Mouse (Mus musculus) liver, embryonic 15.5 days (tissue): ENCODE data around the gene Arntl2. TPM values are rescaled to one million over a fixed set of nuclear protein-coding genes. Genes with fewer than 3 reads are reported as not detected.
"Not testable (repeated sequence)": the region's sequence is repeated elsewhere in the genome, so short reads cannot be mapped to it uniquely, and the experiment has no call there.

ENCODE experiments used
- ATAC-seq: fragments of 200-750 bp; cut with Nextera tagmentation; 2 replicates; pipeline ENCODE4 v1.8.0; 2017; ENCODE audit warnings: moderate number of reproducible peaks, mild to moderate bottlenecking, moderate library complexity; ENCODE audit not compliant: insufficient read depth
- H3K27ac ChIP-seq: fragments of 300-500 bp; sonication (generic); replicated peaks from 2 replicates; pipeline ENCODE4 v1.5.1; 2015; ENCODE audit warnings: mild to moderate bottlenecking, inconsistent platforms
- H3K27me3 ChIP-seq: fragments of 300-500 bp; sonication (generic); 2 replicates; pipeline ENCODE4 v1.6.1; 2015; ENCODE audit warnings: mild to moderate bottlenecking, inconsistent platforms
- H3K36me3 ChIP-seq: fragments of 300-500 bp; sonication (generic); replicated peaks from 2 replicates; pipeline ENCODE4 v1.6.1; 2015; ENCODE audit warnings: moderate library complexity, mild to moderate bottlenecking, inconsistent platforms
- H3K4me1 ChIP-seq: fragments of 300-500 bp; sonication (generic); replicated peaks from 2 replicates; pipeline ENCODE4 v1.6.1; 2015; ENCODE audit warnings: inconsistent platforms
- H3K4me2 ChIP-seq: fragments of 300-500 bp; sonication (generic); 2 replicates; pipeline ENCODE4 v1.6.1; 2015; ENCODE audit warnings: moderate library complexity, mild to moderate bottlenecking, inconsistent platforms
- H3K4me3 ChIP-seq: fragments of 300-500 bp; sonication (generic); replicated peaks from 2 replicates; pipeline ENCODE4 v1.5.1; 2015; ENCODE audit warnings: mild to moderate bottlenecking, inconsistent platforms
- H3K9ac ChIP-seq: fragments of 300-500 bp; sonication (generic); 2 replicates; pipeline ENCODE4 v1.6.1; 2015; ENCODE audit warnings: moderate library complexity, mild to moderate bottlenecking, inconsistent platforms
- H3K9me3 ChIP-seq: fragments of 300-500 bp; sonication (generic); replicated peaks from 2 replicates; pipeline ENCODE4 v1.6.1; 2016; ENCODE audit warnings: inconsistent platforms
- WGBS: fragments of 180-500 bp; shearing (Covaris S2); methylation state at CpG from one replicate; pipeline ENCODE4 v1.1.7; 2015; ENCODE audit warnings: mixed read lengths; ENCODE audit not compliant: insufficient replicate concordance; 5-methylcytosine and 5-hydroxymethylcytosine counted together
- polyA plus RNA-seq: library from polyadenylated mRNA; unstranded; fragments of >200 nt; fragmentation: Nextera tagmentation; extraction: Ambion mirVana; gene quantifications from 2 replicates; pipeline ENCODE4 v1.2.1, GENCODE M21; 2015

The Arntl2 gene
- polyA plus RNA-seq, 1 experiment from 2014 or later: 0.43 TPM

GRCm38 (mm10) chr6:146850050-146850449 lies 54.2 kb downstream of the Arntl2 start, which contains the start of gene Smco2:
TSS of gene Smco2 (plus strand) at chr6:146850104.
- Histone ChIP-seq H3K36me3 (no peaks in the 10 kb centered on the region), H3K9me3 (no peaks in the 10 kb centered on the region), H3K27ac (no peak within 1 kb of the TSS), H3K9ac (no peak within 1 kb of the TSS), H3K4me1 (peaks cover 27% of the 10 kb centered on the region), H3K4me2 (peak within 1 kb of the TSS; percentile 30; the same call in 1 of the 2 replicates), H3K4me3 (no peak within 1 kb of the TSS), H3K27me3 (no peaks in the 10 kb centered on the region)
- ATAC-seq: peak; percentile 56; the same call in 1 of the 2 replicates
- 44% methylated on average over 4 of the region's 4 CpGs for WGBS

GRCm38 (mm10) chr6:146851916-146852315 lies 56.1 kb downstream of the Arntl2 start:
- Histone ChIP-seq H3K4me2 (no peak overlapping the region), H3K9me3 (no peaks in the 10 kb centered on the region), H3K9ac (no peak overlapping the region), H3K27ac (no peak overlapping the region), H3K36me3 (no peaks in the 10 kb centered on the region), H3K4me3 (no peak overlapping the region), H3K4me1 (peaks cover 18% of the 10 kb centered on the region), H3K27me3 (no peaks in the 10 kb centered on the region; the same call in 1 of the 2 replicates)
- WGBS: 66% methylated on average over 3 of the region's 3 CpGs
- ATAC-seq: no peak

GRCm38 (mm10) chr6:146852739-146853138 lies 56.9 kb downstream of the Arntl2 start:
- 53% methylated on average over 4 of the region's 4 CpGs for WGBS
- H3K4me3 ChIP-seq: no peak overlapping the region
- H3K27ac ChIP-seq: no peak overlapping the region
- ATAC-seq: no peak
- H3K4me2 ChIP-seq: no peak overlapping the region
- H3K36me3 ChIP-seq: no peaks in the 10 kb centered on the region
- no peaks in the 10 kb centered on the region for H3K9me3 ChIP-seq
- peaks cover 18% of the 10 kb centered on the region for H3K4me1 ChIP-seq
- no peak overlapping the region for H3K9ac ChIP-seq
- no peaks in the 10 kb centered on the region; the same call in 1 of the 2 replicates for H3K27me3 ChIP-seq

- Histone ChIP-seq H3K9ac (no peak overlapping the region), H3K27me3 (no peaks in the 10 kb centered on the region; the same call in 1 of the 2 replicates), H3K27ac (no peak overlapping the region), H3K4me3 (no peak overlapping the region), H3K9me3 (no peaks in the 10 kb centered on the region), H3K4me2 (no peak overlapping the region), H3K36me3 (no peaks in the 10 kb centered on the region), H3K4me1 (peaks cover 11% of the 10 kb centered on the region)
- peak; percentile 83 for ATAC-seq
- 76% methylated on average over 9 of the region's 9 CpGs for WGBS
Observed at GRCm38 (mm10) chr6:146855185-146855584, 59.3 kb downstream of the Arntl2 start.

DNA sequence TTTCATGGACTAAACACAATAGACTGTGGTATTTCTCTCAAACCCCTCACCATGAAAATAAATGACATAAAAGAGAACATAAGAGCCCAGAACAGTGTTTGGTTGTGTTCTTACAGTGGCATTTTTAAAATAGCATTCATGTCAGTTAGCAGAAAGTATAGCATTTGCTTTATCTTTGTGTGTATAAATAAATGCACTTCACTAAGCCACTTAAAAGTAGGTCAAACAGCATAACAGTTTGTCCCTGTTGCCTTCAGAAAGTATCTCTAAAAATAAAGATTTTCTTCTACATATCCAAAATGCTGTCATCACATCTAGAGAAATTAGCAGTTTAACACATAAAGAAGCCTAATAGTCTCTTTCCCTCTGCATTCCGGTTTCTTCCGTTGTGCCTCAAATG lies 61.5 kb downstream of the Arntl2 start:
- no peaks in the 10 kb centered on the region for H3K36me3 ChIP-seq
- ATAC-seq: no peak
- no peaks in the 10 kb centered on the region for H3K9me3 ChIP-seq
- peaks cover 7% of the 10 kb centered on the region; the same call in 1 of the 2 replicates for H3K4me1 ChIP-seq
- no peak overlapping the region for H3K4me2 ChIP-seq
- H3K9ac ChIP-seq: no peak overlapping the region
- no peak overlapping the region for H3K27ac ChIP-seq
- 82% methylated on average over 2 of the region's 2 CpGs for WGBS
- no peak overlapping the region for H3K4me3 ChIP-seq
- no peaks in the 10 kb centered on the region; the same call in 1 of the 2 replicates for H3K27me3 ChIP-seq

DNA sequence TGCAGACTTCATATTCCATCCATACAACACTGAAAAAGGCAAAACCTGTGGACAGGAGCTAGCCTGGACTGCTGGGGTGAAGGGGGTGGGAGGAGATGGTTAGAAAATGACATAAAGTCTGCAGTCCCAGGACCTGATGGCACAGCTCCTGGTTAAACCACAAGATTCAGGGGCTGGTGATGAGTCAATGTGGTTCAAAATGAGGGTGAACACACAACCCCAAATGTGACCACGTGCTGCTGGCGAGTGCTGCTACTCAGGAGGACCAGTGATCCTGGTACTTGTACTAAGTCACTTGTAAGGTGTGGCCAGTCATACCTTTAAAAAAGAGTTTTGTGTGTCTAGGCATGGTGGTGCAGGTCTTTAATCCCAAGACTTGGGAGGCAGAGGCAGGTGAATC lies 67.3 kb downstream of the Arntl2 start:
- no peaks in the 10 kb centered on the region for H3K9me3 ChIP-seq
- H3K9ac ChIP-seq: no peak overlapping the region
- H3K4me3 ChIP-seq: no peak overlapping the region
- no peaks in the 10 kb centered on the region for H3K36me3 ChIP-seq
- ATAC-seq: no peak
- H3K27ac ChIP-seq: no peak overlapping the region
- no peaks in the 10 kb centered on the region for H3K4me1 ChIP-seq
- no peak overlapping the region for H3K4me2 ChIP-seq
- WGBS: 61% methylated on average over 2 of the region's 2 CpGs
- H3K27me3 ChIP-seq: no peaks in the 10 kb centered on the region

- H3K9me3 ChIP-seq, H3K4me3 ChIP-seq, H3K27me3 ChIP-seq, H3K4me1 ChIP-seq, H3K4me2 ChIP-seq, H3K9ac ChIP-seq, H3K27ac ChIP-seq, ATAC-seq, H3K36me3 ChIP-seq: not testable (repeated sequence)
- 35% methylated on average over 4 of the region's 5 CpGs for WGBS
Observed at GRCm38 (mm10) chr6:146864370-146864769, 68.5 kb downstream of the Arntl2 start.

- no peaks in the 10 kb centered on the region for H3K4me1 ChIP-seq
- no peak overlapping the region for H3K9ac ChIP-seq
- no peak overlapping the region for H3K27ac ChIP-seq
- no peak overlapping the region for H3K4me2 ChIP-seq
- WGBS: 68% methylated on average over 4 of the region's 4 CpGs
- H3K27me3 ChIP-seq: no peaks in the 10 kb centered on the region
- H3K9me3 ChIP-seq: no peaks in the 10 kb centered on the region
- H3K4me3 ChIP-seq: no peak overlapping the region
- no peak for ATAC-seq
- no peaks in the 10 kb centered on the region for H3K36me3 ChIP-seq
Observed at GRCm38 (mm10) chr6:146865701-146866100, 69.8 kb downstream of the Arntl2 start.

DNA sequence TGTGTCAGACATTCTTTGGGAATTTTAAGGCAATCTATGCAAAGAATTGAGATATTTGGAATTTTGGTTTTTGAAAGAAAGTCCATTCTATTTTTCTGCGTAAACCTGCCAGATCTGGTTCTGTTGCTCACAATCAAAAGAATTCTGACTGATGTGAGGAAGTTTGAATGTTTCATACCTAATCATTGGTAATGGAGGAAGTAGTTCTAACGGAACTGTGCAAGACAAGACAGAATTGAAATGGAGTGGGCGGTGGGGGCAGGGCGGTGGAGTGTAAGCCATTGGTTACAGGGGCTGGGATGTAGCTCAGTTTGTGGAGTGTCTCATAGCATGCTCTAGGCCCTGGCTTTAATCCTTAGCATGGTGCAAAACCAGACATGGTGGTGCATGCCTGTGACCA lies 76.1 kb downstream of the Arntl2 start:
- no peak overlapping the region for H3K27ac ChIP-seq
- H3K9me3 ChIP-seq: no peaks in the 10 kb centered on the region
- H3K27me3 ChIP-seq: no peaks in the 10 kb centered on the region
- H3K9ac ChIP-seq: no peak overlapping the region
- WGBS: 61% methylated on average over 4 of the region's 4 CpGs
- ATAC-seq: no peak
- H3K4me3 ChIP-seq: no peak overlapping the region
- no peaks in the 10 kb centered on the region for H3K4me1 ChIP-seq
- H3K36me3 ChIP-seq: no peaks in the 10 kb centered on the region
- H3K4me2 ChIP-seq: no peak overlapping the region

GRCm38 (mm10) chr6:146874415-146874814 lies 78.6 kb downstream of the Arntl2 start:
- H3K36me3 ChIP-seq: no peaks in the 10 kb centered on the region
- H3K27me3 ChIP-seq: no peaks in the 10 kb centered on the region
- no peaks in the 10 kb centered on the region for H3K9me3 ChIP-seq
- H3K4me1 ChIP-seq: no peaks in the 10 kb centered on the region
- ATAC-seq: no peak
- no peak overlapping the region for H3K27ac ChIP-seq
- H3K4me3 ChIP-seq: no peak overlapping the region
- 62% methylated on average over 6 of the region's 6 CpGs for WGBS
- H3K4me2 ChIP-seq: no peak overlapping the region
- no peak overlapping the region for H3K9ac ChIP-seq

- Histone ChIP-seq H3K4me2 (no peak overlapping the region), H3K27me3 (no peaks in the 10 kb centered on the region), H3K9me3 (no peaks in the 10 kb centered on the region), H3K36me3 (no peaks in the 10 kb centered on the region), H3K9ac (no peak overlapping the region), H3K27ac (no peak overlapping the region), H3K4me3 (no peak overlapping the region), H3K4me1 (no peaks in the 10 kb centered on the region)
- ATAC-seq: no peak
- 58% methylated on average over 2 of the region's 2 CpGs for WGBS
Observed at GRCm38 (mm10) chr6:146876820-146877219, 81.0 kb downstream of the Arntl2 start.

- Histone ChIP-seq H3K4me2 (no peak overlapping the region), H3K4me1 (no peaks in the 10 kb centered on the region), H3K27me3 (no peaks in the 10 kb centered on the region), H3K9me3 (no peaks in the 10 kb centered on the region), H3K27ac (no peak overlapping the region), H3K4me3 (no peak overlapping the region), H3K36me3 (no peaks in the 10 kb centered on the region), H3K9ac (no peak overlapping the region)
- WGBS: 76% methylated on average over 12 of the region's 12 CpGs
- no peak for ATAC-seq
Observed at GRCm38 (mm10) chr6:146877425-146878045, 81.7 kb downstream of the Arntl2 start.
